Mouse (Mus musculus): Measurements from ENCODE around the gene Tssc4. TPM values are rescaled to one million over a fixed set of nuclear protein-coding genes. Genes with fewer than 3 reads are reported as not detected.
A peak's percentile ranks its signal among the peaks of the same experiment; 100 is the strongest.

The Tssc4 gene
- polyA plus RNA-seq, 1 experiment from 2014 or later: 103 TPM

DNA sequence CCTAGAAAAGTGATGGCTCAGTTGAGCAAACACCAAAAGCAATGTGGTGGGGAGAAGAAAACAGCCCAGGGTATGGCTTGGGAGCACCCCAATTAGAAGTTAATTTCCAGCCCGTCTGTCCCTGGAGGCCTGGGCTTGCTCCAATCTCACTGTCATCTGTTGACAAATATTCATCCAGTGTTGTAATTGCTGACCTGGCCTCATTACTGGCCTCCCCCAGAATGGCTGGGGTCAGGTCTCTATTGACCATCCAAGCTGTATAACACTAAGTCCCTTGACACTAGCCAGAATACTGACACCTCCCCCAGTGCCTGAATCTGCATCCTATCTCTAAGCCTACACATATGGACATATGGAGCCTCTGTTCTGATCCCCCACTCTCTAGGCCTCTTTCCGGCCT is 8.3 kb downstream of the Tssc4 start:
- H3K9ac ChIP-seq: no peak overlapping the region
- no peak overlapping the region for H3K4me3 ChIP-seq
- no peaks in the 10 kb centered on the region for H3K36me3 ChIP-seq (replicated peaks)
- H3K27ac ChIP-seq: no peak overlapping the region
- no peaks in the 10 kb centered on the region for H3K4me1 ChIP-seq
- ATAC-seq (replicated peaks): no peak
- H3K9me3 ChIP-seq: no peaks in the 10 kb centered on the region
- no peak overlapping the region for H3K4me2 ChIP-seq
- H3K27me3 ChIP-seq (replicated peaks): no peaks in the 10 kb centered on the region
- WGBS: 85% methylated on average over 2 of the region's 2 CpGs

DNA sequence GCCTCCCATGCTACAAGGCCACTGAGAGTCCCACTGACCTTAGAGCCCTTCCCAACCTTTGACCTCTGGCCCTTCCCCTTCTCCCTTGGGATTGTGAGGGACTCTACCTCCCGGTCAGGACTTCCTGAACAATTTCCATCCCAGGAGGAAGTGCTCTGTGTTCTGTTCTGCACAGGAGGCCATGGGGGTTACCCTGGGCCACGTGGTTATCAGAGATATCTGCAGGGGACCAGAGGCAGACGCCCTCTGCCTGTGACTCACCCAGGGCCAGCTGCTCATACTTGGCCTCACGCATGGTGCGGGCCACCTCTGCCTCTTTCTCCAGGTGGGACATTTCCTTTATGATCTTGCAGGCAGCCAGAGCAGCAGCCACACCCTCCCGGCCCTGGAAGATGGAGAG is 13.0 kb downstream of the Tssc4 start:
- Histone ChIP-seq H3K9ac (no peak overlapping the region), H3K4me1 (no peaks in the 10 kb centered on the region), H3K9me3 (no peaks in the 10 kb centered on the region), H3K27ac (no peak overlapping the region), H3K27me3 (replicated peaks) (no peaks in the 10 kb centered on the region), H3K4me2 (no peak overlapping the region), H3K4me3 (no peak overlapping the region), H3K36me3 (replicated peaks) (no peaks in the 10 kb centered on the region)
- 69% methylated on average over 6 of the region's 6 CpGs for WGBS
- ATAC-seq (replicated peaks): no peak

DNA sequence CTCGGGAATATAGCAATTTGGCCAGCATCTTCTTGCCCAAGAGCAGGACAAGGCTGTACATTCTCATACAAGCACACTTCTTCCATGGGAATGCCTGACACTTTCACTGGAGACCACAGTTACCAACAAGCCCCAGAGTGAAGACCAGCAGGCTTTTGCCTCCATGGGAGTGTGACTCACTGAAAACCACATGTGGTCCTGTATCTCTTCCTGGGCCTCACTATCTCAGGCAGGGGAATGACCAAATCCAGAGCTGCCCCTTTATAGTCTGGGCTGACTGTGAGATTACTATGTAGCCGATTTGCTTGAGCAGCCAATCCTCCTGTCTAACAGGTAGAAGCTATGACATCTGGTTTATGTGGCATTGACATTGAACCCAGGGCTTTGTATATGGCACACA is 14.7 kb downstream of the Tssc4 start:
- no peak for ATAC-seq (replicated peaks)
- Histone ChIP-seq H3K9ac (no peak overlapping the region), H3K27me3 (replicated peaks) (no peaks in the 10 kb centered on the region), H3K27ac (no peak overlapping the region), H3K4me1 (no peaks in the 10 kb centered on the region), H3K4me2 (no peak overlapping the region), H3K9me3 (no peaks in the 10 kb centered on the region), H3K4me3 (no peak overlapping the region), H3K36me3 (replicated peaks) (no peaks in the 10 kb centered on the region)
- WGBS: 79% methylated on average over 2 of the region's 2 CpGs

DNA sequence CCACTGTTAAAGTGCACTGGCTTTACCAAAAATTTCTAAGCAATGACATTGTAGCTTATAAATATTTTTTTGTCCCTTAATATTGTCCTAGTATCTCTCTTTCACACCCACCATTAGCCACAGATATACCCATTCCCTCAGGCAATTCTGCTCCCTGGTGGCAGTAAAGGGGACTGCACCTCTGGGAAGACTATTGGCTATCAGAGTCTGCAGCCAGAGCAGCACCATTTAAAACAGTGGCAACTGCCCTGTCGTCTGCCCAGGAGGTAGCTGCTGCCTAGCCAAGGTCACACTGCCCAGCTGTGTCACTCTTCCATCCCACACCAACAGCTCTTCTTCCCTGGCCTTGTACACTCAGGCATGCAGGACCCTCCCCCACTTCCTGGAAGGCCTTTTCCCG is 17.3 kb downstream of the Tssc4 start:
- no peak overlapping the region for H3K4me2 ChIP-seq
- no peak for ATAC-seq (replicated peaks)
- no peak overlapping the region for H3K4me3 ChIP-seq
- WGBS: 53% methylated on average over 2 of the region's 2 CpGs
- no peak overlapping the region for H3K9ac ChIP-seq
- no peaks in the 10 kb centered on the region for H3K36me3 ChIP-seq (replicated peaks)
- no peaks in the 10 kb centered on the region for H3K4me1 ChIP-seq
- no peak overlapping the region for H3K27ac ChIP-seq
- no peaks in the 10 kb centered on the region for H3K27me3 ChIP-seq (replicated peaks)
- H3K9me3 ChIP-seq: no peaks in the 10 kb centered on the region

DNA sequence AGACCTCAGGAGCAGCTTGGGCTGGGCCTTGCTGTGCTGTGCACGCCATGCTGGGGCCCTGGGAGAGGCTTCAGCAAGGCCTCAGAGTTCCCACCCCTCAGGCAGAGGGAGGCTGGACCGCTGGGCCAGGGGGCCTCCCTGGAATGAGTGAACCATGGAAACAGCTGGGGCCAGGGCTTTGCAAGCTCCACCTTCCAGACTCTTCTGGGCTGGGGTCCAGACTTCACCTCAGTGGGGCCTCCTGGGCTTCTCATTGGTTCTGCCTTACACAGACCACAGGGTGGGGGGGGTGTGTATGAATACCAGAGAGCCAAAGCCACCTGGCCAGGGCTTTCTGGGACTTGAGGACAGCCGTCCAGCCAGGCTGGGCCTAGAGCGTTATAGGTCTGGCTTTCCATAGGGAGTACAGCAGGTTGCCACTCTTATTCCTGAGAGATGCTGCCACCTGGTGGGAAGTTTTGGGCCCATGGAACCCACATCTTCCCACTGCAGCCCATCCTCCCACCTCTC is 18.1 kb downstream of the Tssc4 start:
- no peaks in the 10 kb centered on the region for H3K27me3 ChIP-seq (replicated peaks)
- no peak overlapping the region for H3K9ac ChIP-seq
- 0 out of 2 replicates have a peak, but pooled peaks have one; percentile 30 for ATAC-seq (replicated peaks)
- WGBS: 53% methylated on average over 4 of the region's 4 CpGs
- no peak overlapping the region for H3K27ac ChIP-seq
- H3K4me1 ChIP-seq: no peaks in the 10 kb centered on the region
- no peak overlapping the region for H3K4me2 ChIP-seq
- H3K36me3 ChIP-seq (replicated peaks): no peaks in the 10 kb centered on the region
- H3K9me3 ChIP-seq: no peaks in the 10 kb centered on the region
- H3K4me3 ChIP-seq: no peak overlapping the region

DNA sequence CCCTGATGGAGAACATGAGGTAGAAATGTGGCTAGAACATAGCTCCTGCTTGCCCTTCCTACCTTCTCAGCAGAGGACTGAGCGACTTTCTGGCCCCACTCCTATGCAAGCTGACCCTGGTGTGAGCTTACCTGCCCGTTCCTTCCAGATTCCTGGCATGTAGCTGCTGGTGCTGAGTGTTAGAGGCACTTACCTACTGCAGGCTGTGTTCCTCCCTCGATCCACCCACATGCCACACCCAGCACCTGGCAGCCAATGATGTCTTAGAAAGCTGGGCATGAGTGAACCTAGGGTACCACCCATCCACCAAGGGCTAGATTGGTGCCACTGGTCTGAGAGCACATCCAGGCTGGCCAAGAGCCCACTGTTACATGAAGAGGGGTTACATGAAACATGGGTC is 24.8 kb downstream of the Tssc4 start:
- Histone ChIP-seq H3K27me3 (replicated peaks) (no peaks in the 10 kb centered on the region), H3K4me3 (no peak overlapping the region), H3K4me1 (no peaks in the 10 kb centered on the region), H3K9me3 (no peaks in the 10 kb centered on the region), H3K36me3 (replicated peaks) (no peaks in the 10 kb centered on the region), H3K4me2 (no peak overlapping the region), H3K9ac (no peak overlapping the region), H3K27ac (no peak overlapping the region)
- 74% methylated on average over 3 of the region's 3 CpGs for WGBS
- no peak for ATAC-seq (replicated peaks)

DNA sequence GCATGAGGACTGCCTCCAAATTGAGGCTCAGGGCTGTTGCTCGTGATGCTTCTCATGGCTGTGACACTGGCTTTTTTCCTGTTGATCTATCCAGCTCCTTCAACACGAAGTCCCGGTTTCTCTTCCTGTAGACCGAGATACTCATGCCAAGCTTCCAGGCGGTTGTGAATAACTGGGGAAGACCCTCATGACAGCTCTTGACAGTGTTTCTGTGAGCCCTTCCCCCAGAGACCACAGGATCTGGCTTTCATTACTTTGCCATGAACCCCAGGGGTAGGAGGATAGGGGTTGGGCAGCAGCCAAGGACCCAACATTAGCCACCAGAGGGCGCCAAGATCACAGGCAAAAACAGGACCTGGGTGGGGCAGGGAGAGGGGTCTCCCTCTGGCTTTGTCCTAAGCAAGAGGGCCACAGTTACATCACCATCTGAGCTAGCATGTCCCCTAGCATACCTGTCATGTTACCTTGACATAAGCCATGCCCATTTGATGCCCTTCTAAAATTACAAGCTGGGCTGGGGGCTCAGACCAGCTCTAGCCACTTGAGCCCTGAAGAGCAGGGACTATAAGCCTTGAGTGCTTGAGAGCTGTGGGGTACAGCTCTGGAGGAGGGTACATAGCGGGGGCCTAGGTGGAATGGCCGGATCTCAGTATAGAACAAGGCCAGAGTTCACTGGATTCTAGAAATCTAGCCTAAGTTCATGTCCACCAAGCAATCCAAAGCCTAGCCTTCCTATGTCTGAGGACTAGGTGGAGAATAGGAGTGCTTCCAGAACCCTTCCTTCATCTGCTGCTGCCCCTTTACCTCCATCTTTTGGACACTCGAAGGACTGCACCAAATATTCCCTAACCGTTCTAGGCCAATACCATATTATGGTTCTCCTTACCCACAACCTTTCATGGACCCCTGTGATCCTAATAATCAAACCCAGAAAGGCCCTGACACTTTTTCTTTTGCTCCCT is 25.8 kb downstream of the Tssc4 start, which contains the start of gene Trpm5:
Gene Trpm5, minus strand, starts transcription at position 51 of the 962 bp plus-strand sequence.
- WGBS: 48% methylated on average over 10 of the region's 10 CpGs
- Histone ChIP-seq H3K4me3 (no peak within 1 kb of the TSS), H3K4me1 (no peaks in the 10 kb centered on the region), H3K27ac (no peak within 1 kb of the TSS), H3K4me2 (no peak within 1 kb of the TSS), H3K9me3 (no peaks in the 10 kb centered on the region), H3K36me3 (replicated peaks) (no peaks in the 10 kb centered on the region), H3K27me3 (replicated peaks) (no peaks in the 10 kb centered on the region), H3K9ac (no peak within 1 kb of the TSS)
- no peak for ATAC-seq (replicated peaks)

DNA sequence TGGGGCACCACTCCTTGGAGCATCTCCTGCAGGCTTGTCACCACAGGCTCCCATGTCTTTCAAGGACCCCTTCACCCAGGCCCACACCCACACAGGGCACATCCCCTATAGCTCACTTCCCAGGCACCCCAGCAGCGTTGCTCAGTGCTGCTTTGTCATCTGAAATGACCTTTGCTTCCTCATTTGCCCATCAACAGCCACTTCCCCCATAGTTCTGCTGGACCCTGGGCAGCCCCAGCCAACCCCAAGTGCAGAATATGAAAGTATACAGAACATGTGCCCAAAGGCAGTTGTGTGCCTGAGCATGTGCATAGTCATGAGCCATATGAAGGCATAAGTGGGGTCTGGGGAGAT is 26.5 kb downstream of the Tssc4 start:
- no peaks in the 10 kb centered on the region for H3K27me3 ChIP-seq (replicated peaks)
- no peak overlapping the region for H3K27ac ChIP-seq
- no peak overlapping the region for H3K4me3 ChIP-seq
- H3K9ac ChIP-seq: no peak overlapping the region
- ATAC-seq (replicated peaks): no peak
- WGBS: 46% methylated on average over 1 of the region's 1 CpGs
- H3K36me3 ChIP-seq (replicated peaks): no peaks in the 10 kb centered on the region
- no peak overlapping the region for H3K4me2 ChIP-seq
- no peaks in the 10 kb centered on the region for H3K9me3 ChIP-seq
- H3K4me1 ChIP-seq: no peaks in the 10 kb centered on the region

DNA sequence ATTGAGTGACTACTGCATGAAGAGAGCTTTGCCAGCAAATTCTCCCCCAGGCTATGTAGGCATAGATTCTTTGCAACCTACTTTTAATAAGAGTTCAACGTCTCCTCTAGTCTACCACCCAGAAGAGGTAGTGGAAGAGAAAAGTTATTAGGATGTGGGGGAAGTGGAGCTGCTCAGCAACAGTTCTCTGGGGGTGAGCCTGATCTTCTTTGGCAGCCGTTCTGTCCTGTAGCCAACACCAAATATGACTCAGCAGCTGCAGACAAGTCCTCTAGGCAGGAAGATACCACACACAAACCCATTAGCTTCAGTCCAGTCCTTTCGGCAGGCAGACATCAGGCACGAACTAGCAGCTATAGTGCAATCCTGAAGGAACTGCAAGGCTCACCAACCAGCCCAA is 31.7 kb downstream of the Tssc4 start:
- Histone ChIP-seq H3K9me3 (0 out of 2 replicates have a peak, but pooled peaks cover 3% of the 10 kb centered on the region), H3K4me2 (no peak overlapping the region), H3K9ac (no peak overlapping the region), H3K27me3 (replicated peaks) (peaks cover 7% of the 10 kb centered on the region), H3K4me1 (no peaks in the 10 kb centered on the region), H3K4me3 (no peak overlapping the region), H3K27ac (no peak overlapping the region), H3K36me3 (replicated peaks) (no peaks in the 10 kb centered on the region)
- ATAC-seq (replicated peaks): no peak
- whole genome bisulfite sequencing: 71% methylated on average over 4 of the region's 4 CpGs

DNA sequence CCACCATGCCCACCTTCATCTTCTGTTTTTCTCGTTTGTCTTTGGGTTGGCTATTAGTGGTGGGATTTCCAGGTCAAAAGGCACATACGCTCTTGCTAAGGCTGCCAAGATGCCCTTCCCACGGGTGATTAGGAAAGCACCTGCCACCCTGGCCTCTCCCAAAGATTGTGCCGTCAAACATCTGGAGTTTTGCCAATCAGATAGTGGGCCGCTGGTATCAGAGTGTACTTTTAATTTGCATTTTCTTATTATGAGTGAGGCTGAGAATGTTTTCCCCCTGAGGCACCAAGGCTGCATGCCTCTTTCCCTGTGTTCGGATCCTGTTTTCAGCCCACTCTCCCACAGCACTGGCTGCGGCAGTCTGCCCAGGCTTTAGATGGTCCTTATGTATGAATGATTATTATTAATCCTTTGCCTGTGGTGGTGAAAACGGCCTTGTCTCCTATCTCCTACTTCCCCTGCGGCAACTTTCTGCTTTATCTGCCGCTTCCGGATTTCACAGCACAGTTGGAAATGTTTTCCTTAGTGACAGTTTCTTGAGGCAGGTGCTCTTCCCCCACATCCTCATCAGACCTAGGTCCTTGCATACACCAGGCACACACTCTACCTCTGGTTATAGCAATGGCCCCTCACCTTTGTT is 36.3 kb downstream of the Tssc4 start:
- peaks cover 11% of the 10 kb centered on the region; the same call in 1 of the 2 replicates for H3K4me1 ChIP-seq
- H3K27ac ChIP-seq: no peak overlapping the region
- ATAC-seq (replicated peaks): no peak
- H3K27me3 ChIP-seq (replicated peaks): peaks cover 40% of the 10 kb centered on the region
- 0 out of 2 replicates have a peak, but pooled peaks cover 3% of the 10 kb centered on the region for H3K9me3 ChIP-seq
- H3K4me3 ChIP-seq: no peak overlapping the region
- no peaks in the 10 kb centered on the region for H3K36me3 ChIP-seq (replicated peaks)
- H3K4me2 ChIP-seq: no peak overlapping the region
- H3K9ac ChIP-seq: no peak overlapping the region
- WGBS: 59% methylated on average over 11 of the region's 11 CpGs

DNA sequence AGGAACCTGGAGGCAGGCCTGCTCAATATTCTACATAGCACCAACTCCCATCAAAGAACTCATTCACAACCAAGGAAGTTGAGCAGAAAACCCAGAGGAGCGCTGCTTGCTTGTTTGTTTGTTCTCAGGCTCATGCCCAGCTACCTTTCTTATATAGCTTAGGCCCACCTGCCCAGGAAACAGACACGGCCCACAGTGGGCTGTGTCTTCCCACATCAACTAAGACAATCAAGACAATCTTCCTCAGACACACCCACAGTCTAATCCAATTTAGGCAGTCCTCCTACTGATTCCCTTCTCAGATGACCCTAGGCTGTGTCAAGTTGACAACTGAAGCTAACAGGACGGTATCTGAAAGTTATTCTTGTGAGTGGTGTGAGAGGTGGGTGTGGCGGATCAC is 37.0 kb downstream of the Tssc4 start, which contains the start of gene Kcnq1:
Gene Kcnq1, plus strand, starts transcription at position 301 of the 400 bp plus-strand sequence.
- WGBS: 70% methylated on average over 4 of the region's 4 CpGs
- H3K9me3 ChIP-seq: 0 out of 2 replicates have a peak, but pooled peaks cover 3% of the 10 kb centered on the region
- no peak for ATAC-seq (replicated peaks)
- peak within 1 kb of the TSS; percentile 46 for H3K4me2 ChIP-seq
- H3K36me3 ChIP-seq (replicated peaks): no peaks in the 10 kb centered on the region
- H3K27ac ChIP-seq: no peak within 1 kb of the TSS
- H3K27me3 ChIP-seq (replicated peaks): peaks cover 40% of the 10 kb centered on the region
- H3K4me1 ChIP-seq: peaks cover 11% of the 10 kb centered on the region; the same call in 1 of the 2 replicates
- H3K9ac ChIP-seq: no peak within 1 kb of the TSS
- peak within 1 kb of the TSS; percentile 26 for H3K4me3 ChIP-seq

DNA sequence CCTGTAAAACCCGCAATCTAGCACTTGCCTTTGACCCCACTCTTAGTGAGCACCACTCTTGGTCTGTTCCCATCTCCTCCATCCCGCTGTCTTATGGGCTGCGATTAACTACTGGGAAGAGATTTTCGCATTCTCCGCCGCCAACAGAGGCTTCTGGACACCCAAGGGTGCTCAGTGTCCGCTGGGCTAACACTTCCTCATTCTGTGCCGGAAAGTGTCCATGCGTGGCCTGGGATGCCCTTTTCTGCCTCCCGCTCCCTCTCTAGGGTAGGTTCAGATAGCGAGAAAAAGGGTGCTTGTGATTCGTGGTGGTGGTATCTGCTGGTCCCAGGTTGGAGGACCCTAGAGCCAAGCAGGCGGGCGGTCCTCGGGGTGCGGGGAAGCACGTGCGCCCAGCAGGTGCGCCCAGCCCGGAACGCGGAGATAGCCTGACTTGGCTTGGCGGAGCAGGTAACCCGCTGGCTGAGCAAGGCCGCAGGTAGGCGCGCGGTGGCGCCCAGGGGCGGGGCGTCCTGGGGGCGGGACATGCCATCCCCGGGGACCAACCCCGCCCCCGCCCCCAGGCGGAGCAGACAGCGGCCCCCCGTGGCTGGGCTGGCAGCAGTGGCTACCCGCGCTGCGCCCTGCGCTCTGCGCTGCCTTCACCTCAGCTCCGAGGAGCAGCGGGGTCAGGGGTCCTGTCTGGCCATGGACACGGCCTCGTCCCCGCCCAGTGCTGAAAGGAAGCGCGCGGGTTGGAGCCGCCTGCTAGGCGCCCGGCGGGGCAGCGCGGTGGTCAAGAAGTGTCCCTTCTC is 37.8 kb downstream of the Tssc4 start:
- Histone ChIP-seq H3K4me2 (peak overlapping the region; percentile 46), H3K27me3 (replicated peaks) (peaks cover 40% of the 10 kb centered on the region), H3K4me1 (peaks cover 11% of the 10 kb centered on the region; the same call in 1 of the 2 replicates), H3K4me3 (peak overlapping the region; percentile 26), H3K36me3 (replicated peaks) (no peaks in the 10 kb centered on the region), H3K27ac (no peak overlapping the region), H3K9ac (no peak overlapping the region), H3K9me3 (no peaks in the 10 kb centered on the region)
- no peak for ATAC-seq (replicated peaks)
- WGBS: 7% methylated on average over 55 of the region's 57 CpGs
